Mouse (Mus musculus) C2C12 (cell line): Measurements from ENCODE around the gene BC051019. TPM values are rescaled to one million over a fixed set of nuclear protein-coding genes. Genes with fewer than 3 reads are reported as not detected.

ENCODE experiments used
- H3K27me3 ChIP-seq: one replicate; pipeline ENCODE4 v1.6.1; 2011; ENCODE audit not compliant: control insufficient read depth, insufficient read depth, insufficient read length
- H3K36me3 ChIP-seq: one replicate; pipeline ENCODE4 v1.6.1; 2011; ENCODE audit not compliant: control insufficient read depth, insufficient read depth
- H3K4me3 ChIP-seq: one replicate; pipeline ENCODE4 v1.5.1; 2011; ENCODE audit warnings: mild to moderate bottlenecking, control low read depth; ENCODE audit not compliant: poor library complexity, insufficient read depth, severe bottlenecking
- H3K79me2 ChIP-seq: one replicate; pipeline ENCODE4 v1.6.1; 2011; ENCODE audit not compliant: control insufficient read depth, insufficient read depth
- H3K79me3 ChIP-seq: one replicate; pipeline ENCODE4 v1.6.1; 2011; ENCODE audit warnings: low read depth, control low read depth
- H3ac ChIP-seq: one replicate; pipeline ENCODE3; 2011; ENCODE audit warnings: low read depth; ENCODE audit not compliant: control insufficient read depth, insufficient read length
- CEBPB ChIP-seq: IDR thresholded peaks from one replicate; pipeline ENCODE4 v1.6.1; 2011; ENCODE audit warnings: low read depth, mild to moderate bottlenecking, control low read depth, moderate library complexity
- CTCF ChIP-seq: IDR thresholded peaks from one replicate; pipeline ENCODE4 v1.5.1; 2011; ENCODE audit not compliant: control insufficient read depth, insufficient read depth, insufficient read length
- FOSL1 ChIP-seq: IDR thresholded peaks from one replicate; pipeline ENCODE4 v1.8.0; 2011; ENCODE audit warnings: mild to moderate bottlenecking, low read length; ENCODE audit not compliant: poor library complexity, insufficient read depth, severe bottlenecking
- MAX ChIP-seq: IDR thresholded peaks from one replicate; pipeline ENCODE4 v1.6.1; 2011; ENCODE audit warnings: mild to moderate bottlenecking, control low read depth
- MYOD1 ChIP-seq: IDR thresholded peaks from one replicate; pipeline ENCODE4 v1.6.1; 2011; ENCODE audit warnings: low read depth; ENCODE audit not compliant: control insufficient read depth, insufficient read length
- MYOG ChIP-seq: IDR thresholded peaks from one replicate; pipeline ENCODE4 v1.6.1; 2011; ENCODE audit not compliant: control insufficient read depth, insufficient read length; ENCODE audit errors: extremely low read depth
- USF1 ChIP-seq: IDR thresholded peaks from one replicate; pipeline ENCODE4 v1.6.1; 2011; ENCODE audit warnings: low read depth, mild to moderate bottlenecking, control low read depth, moderate library complexity
- long read RNA-seq, 2 experiments: library from polyadenylated mRNA; unstranded; transcript quantifications; one replicate each; pipeline ENCODE4 v2.0.0; 2019 to 2020
- polyA plus RNA-seq: library from polyadenylated mRNA; unstranded; fragments of >200 nt; fragmentation: generic; extraction: Trizol; gene quantifications from one replicate; pipeline ENCODE4 v1.2.1, GENCODE M21; 2012; ENCODE audit warnings: missing spikeins

BC051019 gene
- polyA plus RNA-seq = 0.35 TPM
- long read RNA-seq, experiment 1 = 0 reads
- long read RNA-seq, experiment 2, partial matches to known transcripts = 0 of 1 reads
- long read RNA-seq, experiment 2, other reads (novel, unspliced or antisense) = 1 of 1 reads

GRCm38 (mm10) chr7:109723697-109724096 lies at the start of gene BC051019:
Gene BC051019, minus strand, starts transcription at chr7:109723850.
- TF ChIP-seq MYOD1 (no peak), MYOG (no peak), CTCF (no peak), CEBPB (no peak), MAX (no peak), FOSL1 (no peak), USF1 (no peak)
- Histone ChIP-seq H3K4me3 (no peak within 1 kb of the TSS), H3K79me3 (no peaks in the 10 kb centered on the region), H3K36me3 (no peaks in the 10 kb centered on the region), H3K79me2 (no peaks in the 10 kb centered on the region), H3K27me3 (no peaks in the 10 kb centered on the region), H3ac (no peak within 1 kb of the TSS)

GRCm38 (mm10) chr7:109772251-109772650 lies 48.6 kb upstream of the BC051019 start:
- no peaks in the 10 kb centered on the region for H3K79me3 ChIP-seq
- TF ChIP-seq MAX (no peak), CEBPB (no peak), FOSL1 (no peak), CTCF (no peak), USF1 (no peak)

GRCm38 (mm10) chr7:109768699-109769383 lies 45.2 kb upstream of the BC051019 start:
- H3K79me2 ChIP-seq = no peaks in the 10 kb centered on the region
- no peak for TF ChIP-seq USF1
- TF ChIP-seq MYOG = no peak
- no peak for TF ChIP-seq MAX
- TF ChIP-seq CTCF = no peak
- TF ChIP-seq FOSL1 = no peak
- TF ChIP-seq CEBPB = no peak
- TF ChIP-seq MYOD1 = no peak
- no peak overlapping the region for H3K4me3 ChIP-seq
- H3K36me3 ChIP-seq = no peaks in the 10 kb centered on the region
- no peaks in the 10 kb centered on the region for H3K79me3 ChIP-seq
- no peaks in the 10 kb centered on the region for H3K27me3 ChIP-seq
- H3ac ChIP-seq = no peak overlapping the region

More at GRCm38 (mm10) chr7:109772251-109772650, 48.6 kb upstream of the BC051019 start:
- no peaks in the 10 kb centered on the region for H3K79me2 ChIP-seq
- no peak overlapping the region for H3K4me3 ChIP-seq
- no peaks in the 10 kb centered on the region for H3K36me3 ChIP-seq
- H3K27me3 ChIP-seq = no peaks in the 10 kb centered on the region
- H3ac ChIP-seq = no peak overlapping the region

DNA sequence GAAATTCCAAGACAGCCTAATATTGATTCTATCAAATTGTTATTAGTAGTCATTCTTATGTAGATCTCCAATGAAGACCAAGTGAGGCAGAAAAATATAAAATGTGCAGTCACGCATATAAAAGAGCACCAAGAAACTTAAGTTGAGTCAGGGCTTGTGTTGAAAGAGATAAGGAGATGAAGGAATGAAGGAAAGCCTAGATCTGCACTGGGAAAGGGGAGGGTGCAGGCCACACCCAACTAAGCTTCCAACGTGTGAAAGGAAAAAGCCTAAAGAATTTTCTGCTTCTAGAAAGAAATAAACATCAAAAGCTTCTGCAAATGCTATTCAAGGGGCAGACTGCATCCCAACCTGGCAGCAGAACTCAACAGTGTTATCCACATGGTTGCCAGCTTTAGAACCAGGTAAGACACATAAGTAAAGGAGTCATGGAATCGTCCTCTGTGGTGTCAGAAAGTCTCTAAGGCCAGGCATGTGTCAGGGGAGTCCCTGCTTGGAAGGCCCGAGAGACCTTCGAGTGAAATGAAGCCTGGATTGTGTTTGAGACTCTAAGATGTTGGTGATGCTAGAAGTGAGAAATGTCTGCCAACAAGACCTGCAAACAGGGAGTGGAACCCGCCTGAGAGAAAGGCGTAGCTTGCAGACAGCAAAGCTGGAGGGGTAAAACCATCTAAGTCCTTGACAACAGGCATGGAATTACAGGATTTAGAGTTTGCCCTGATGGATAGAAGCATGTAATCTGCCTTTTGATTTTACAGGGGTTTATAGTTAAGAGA lies 44.1 kb upstream of the BC051019 start:
- no peaks in the 10 kb centered on the region for H3K79me3 ChIP-seq
- H3K4me3 ChIP-seq = no peak overlapping the region
- no peaks in the 10 kb centered on the region for H3K27me3 ChIP-seq
- no peaks in the 10 kb centered on the region for H3K36me3 ChIP-seq
- TF ChIP-seq MAX (no peak), FOSL1 (no peak), CEBPB (no peak)
- no peaks in the 10 kb centered on the region for H3K79me2 ChIP-seq
- H3ac ChIP-seq = no peak overlapping the region

DNA sequence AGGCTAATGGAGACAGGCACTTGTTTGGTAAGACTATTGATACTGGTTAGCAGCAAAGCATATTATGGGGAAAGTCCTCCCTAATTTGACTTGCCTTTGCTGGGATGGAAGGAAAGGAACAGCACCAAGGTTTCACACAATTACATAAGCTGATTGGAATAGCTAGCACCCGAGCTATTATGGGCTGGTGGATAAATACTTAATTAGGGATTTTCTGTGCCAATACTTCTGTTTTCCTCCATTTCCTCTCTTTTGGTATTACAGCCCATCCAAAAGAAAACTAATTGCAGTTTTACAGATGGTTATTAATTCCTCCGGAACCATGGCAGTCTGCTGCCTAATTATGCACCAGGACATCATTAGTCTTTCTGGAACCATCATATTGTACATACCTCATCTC lies 40.4 kb upstream of the BC051019 start:
- H3K79me2 ChIP-seq = no peaks in the 10 kb centered on the region
- H3ac ChIP-seq = no peak overlapping the region
- H3K27me3 ChIP-seq = peaks cover 5% of the 10 kb centered on the region
- no peaks in the 10 kb centered on the region for H3K79me3 ChIP-seq
- no peak overlapping the region for H3K4me3 ChIP-seq
- H3K36me3 ChIP-seq = no peaks in the 10 kb centered on the region
- TF ChIP-seq CEBPB = no peak
- TF ChIP-seq FOSL1 = no peak
- TF ChIP-seq MAX = no peak
- TF ChIP-seq MYOD1 = no peak
- no peak for TF ChIP-seq CTCF
- TF ChIP-seq USF1 = no peak
- no peak for TF ChIP-seq MYOG
